Mouse (Mus musculus): ENCODE measurements around the gene Gm47985. TPM values are rescaled to one million over a fixed set of nuclear protein-coding genes. Genes with fewer than 3 reads are reported as not detected.

Gm47985 gene
- polyA plus RNA-seq, 1 experiment from 2014 or later, result 0.25 TPM

- H3K4me3 ChIP-seq (ENCODE audit: low read length), result no peak overlapping the region
- 78% methylated on average over 3 of the region's 3 CpGs for WGBS
Measured at GRCm38 (mm10) chr1:151233756-151234155, 51.4 kb downstream of the Gm47985 start.

More at GRCm38 (mm10) chr1:151233756-151234155, 51.4 kb downstream of the Gm47985 start:
- H3K4me2 ChIP-seq (replicated peaks; ENCODE audit: low read depth, low read length), result no peak overlapping the region
- H3K9ac ChIP-seq (replicated peaks; ENCODE audit: low read length), result no peak overlapping the region
- no peaks in the 10 kb centered on the region for H3K4me1 ChIP-seq (ENCODE audit: insufficient read depth, low read length)
- no peaks in the 10 kb centered on the region for H3K9me3 ChIP-seq (ENCODE audit: low read length)
- no peaks in the 10 kb centered on the region for H3K27me3 ChIP-seq (ENCODE audit: insufficient read depth, low read length)
- H3K36me3 ChIP-seq (ENCODE audit: insufficient read depth, low read length), result no peaks in the 10 kb centered on the region
- no peak for ATAC-seq (ENCODE audit: low FRiP score, low TSS enrichment)
- no peak overlapping the region for H3K27ac ChIP-seq (ENCODE audit: low read length)

Other genes with a start within 250 kb of the Gm47985 start
- gene Hmcn1, start 189.1 kb upstream of the Gm47985 start, polyA plus RNA-seq (2015; fragmentation: Nextera tagmentation; extraction: Ambion mirVana), result 21.9 and 23.6 TPM in 2 replicates
- gene Gm8947, start 9.8 kb downstream of the Gm47985 start, polyA plus RNA-seq (2015; fragmentation: Nextera tagmentation; extraction: Ambion mirVana), result 0.86 and 0.91 TPM in 2 replicates
- 0.50 TPM in 1 of 2 replicates, not detected in the other for gene Gm47995, start 15.9 kb downstream of the Gm47985 start, polyA plus RNA-seq (2015; fragmentation: Nextera tagmentation; extraction: Ambion mirVana)
- gene 3110040M04Rik, start 21.6 kb downstream of the Gm47985 start, polyA plus RNA-seq (2015; fragmentation: Nextera tagmentation; extraction: Ambion mirVana), result 1.4 and 1.9 TPM in 2 replicates
- gene Gm47996, start 27.6 kb downstream of the Gm47985 start, polyA plus RNA-seq (2015; fragmentation: Nextera tagmentation; extraction: Ambion mirVana), result 0.67 TPM in 2 replicates
- gene Ivns1abp, start 161.9 kb downstream of the Gm47985 start, polyA plus RNA-seq (2015; fragmentation: Nextera tagmentation; extraction: Ambion mirVana), result 534 and 540 TPM in 2 replicates
- 17.1 and 23.7 TPM in 2 replicates for gene Swt1, start 245.9 kb downstream of the Gm47985 start, polyA plus RNA-seq (2015; fragmentation: Nextera tagmentation; extraction: Ambion mirVana)
- 41.6 and 49.2 TPM in 2 replicates for gene Trmt1l, start 246.0 kb downstream of the Gm47985 start, polyA plus RNA-seq (2015; fragmentation: Nextera tagmentation; extraction: Ambion mirVana)